Mouse (Mus musculus): ENCODE measurements at regions not wholly inside any gene's neighbourhood (a gene's known extent, or its start where the extent isn't known, plus 50 kb on each side); places are given as distances from the start of the nearest gene placed in this dataset.

- no peaks in the 10 kb centered on the region for H3K36me3 ChIP-seq (ENCODE audit: control insufficient read depth, insufficient read depth, low read length)
- no peak for TF ChIP-seq CTCF (conservative IDR thresholded peaks at IDR 0.05; ENCODE audit: insufficient read depth, insufficient read length, low read depth, low read length)
- TF ChIP-seq POLR2A (IDR thresholded peaks at IDR 0.05; ENCODE audit: low read depth, low read length), result no peak
- no peaks in the 10 kb centered on the region for H3K4me1 ChIP-seq (ENCODE audit: control insufficient read depth, insufficient read depth, low read length)
- no peak overlapping the region for H3K4me3 ChIP-seq (ENCODE audit: insufficient read depth, low read depth, low read length)
- 100% methylated on average over 1 of the region's 1 CpGs for WGBS
- no peaks in the 10 kb centered on the region for H3K27me3 ChIP-seq (replicated peaks; ENCODE audit: control insufficient read depth, insufficient read depth, low read length)
- DNase-seq, result no peak
- H3K27ac ChIP-seq (ENCODE audit: insufficient read depth, low read depth, low read length), result no peak overlapping the region
Measured at GRCm38 (mm10) chr8:25445968-25446367, 621.8 kb upstream of the Adam5 start.

GRCm38 (mm10) chr8:25445054-25445453 is 620.9 kb upstream of the Adam5 start:
- 0 out of 2 replicates have a peak, but pooled peaks cover 3% of the 10 kb centered on the region for H3K4me1 ChIP-seq (ENCODE audit: control insufficient read depth, insufficient read depth, low read length)
- H3K36me3 ChIP-seq (ENCODE audit: control insufficient read depth, insufficient read depth, low read length), result no peaks in the 10 kb centered on the region
- no peak for TF ChIP-seq CTCF (conservative IDR thresholded peaks at IDR 0.05; ENCODE audit: insufficient read depth, insufficient read length, low read depth, low read length)
- TF ChIP-seq POLR2A (IDR thresholded peaks at IDR 0.05; ENCODE audit: low read depth, low read length), result no peak
- 79% methylated on average over 5 of the region's 5 CpGs for WGBS
- H3K27ac ChIP-seq (ENCODE audit: insufficient read depth, low read depth, low read length), result no peak overlapping the region
- no peak for DNase-seq
- no peaks in the 10 kb centered on the region for H3K27me3 ChIP-seq (replicated peaks; ENCODE audit: control insufficient read depth, insufficient read depth, low read length)
- H3K4me3 ChIP-seq (ENCODE audit: insufficient read depth, low read depth, low read length), result no peak overlapping the region

- Histone ChIP-seq H3K4me1 (ENCODE audit: control insufficient read depth, insufficient read depth, low read length) (0 out of 2 replicates have a peak, but pooled peaks cover 3% of the 10 kb centered on the region), H3K36me3 (ENCODE audit: control insufficient read depth, insufficient read depth, low read length) (no peaks in the 10 kb centered on the region), H3K4me3 (ENCODE audit: insufficient read depth, low read depth, low read length) (no peak overlapping the region), H3K27ac (ENCODE audit: insufficient read depth, low read depth, low read length) (no peak overlapping the region), H3K27me3 (replicated peaks; ENCODE audit: control insufficient read depth, insufficient read depth, low read length) (no peaks in the 10 kb centered on the region)
- no peak for DNase-seq
- WGBS, result 71% methylated on average over 5 of the region's 5 CpGs
- no peak for TF ChIP-seq POLR2A (IDR thresholded peaks at IDR 0.05; ENCODE audit: low read depth, low read length)
- TF ChIP-seq CTCF (conservative IDR thresholded peaks at IDR 0.05; ENCODE audit: insufficient read depth, insufficient read length, low read depth, low read length), result no peak
Measured at GRCm38 (mm10) chr8:25443552-25443951, 619.4 kb upstream of the Adam5 start.

- H3K36me3 ChIP-seq (ENCODE audit: control insufficient read depth, insufficient read depth, low read length), result no peaks in the 10 kb centered on the region
- H3K27me3 ChIP-seq (replicated peaks; ENCODE audit: control insufficient read depth, insufficient read depth, low read length), result no peaks in the 10 kb centered on the region
- H3K27ac ChIP-seq (ENCODE audit: insufficient read depth, low read depth, low read length), result 0 out of 2 replicates have a peak overlapping the region, but pooled peaks have one; percentile 24
- DNase-seq, result peak; percentile 7
- TF ChIP-seq POLR2A (IDR thresholded peaks at IDR 0.05; ENCODE audit: low read depth, low read length) (no peak), CTCF (conservative IDR thresholded peaks at IDR 0.05; ENCODE audit: insufficient read depth, insufficient read length, low read depth, low read length) (no peak)
- no peak overlapping the region for H3K4me3 ChIP-seq (ENCODE audit: insufficient read depth, low read depth, low read length)
- WGBS, result 39% methylated on average over 6 of the region's 6 CpGs
- H3K4me1 ChIP-seq (ENCODE audit: control insufficient read depth, insufficient read depth, low read length), result 0 out of 2 replicates have a peak, but pooled peaks cover 3% of the 10 kb centered on the region
Measured at GRCm38 (mm10) chr8:25441057-25441441, 616.9 kb upstream of the Adam5 start.

- WGBS, result 5% methylated on average over 13 of the region's 13 CpGs
- Histone ChIP-seq H3K4me3 (ENCODE audit: insufficient read depth, low read depth, low read length) (peak overlapping the region; percentile 27), H3K27me3 (replicated peaks; ENCODE audit: control insufficient read depth, insufficient read depth, low read length) (no peaks in the 10 kb centered on the region), H3K4me1 (ENCODE audit: control insufficient read depth, insufficient read depth, low read length) (0 out of 2 replicates have a peak, but pooled peaks cover 3% of the 10 kb centered on the region), H3K36me3 (ENCODE audit: control insufficient read depth, insufficient read depth, low read length) (no peaks in the 10 kb centered on the region), H3K27ac (ENCODE audit: insufficient read depth, low read depth, low read length) (peak overlapping the region; percentile 90)
- TF ChIP-seq POLR2A (IDR thresholded peaks at IDR 0.05; ENCODE audit: low read depth, low read length), result no peak
- TF ChIP-seq CTCF (conservative IDR thresholded peaks at IDR 0.05; ENCODE audit: insufficient read depth, insufficient read length, low read depth, low read length), result no peak; the same call in 1 of the 2 replicates
- peak; percentile 83 for DNase-seq
Measured at GRCm38 (mm10) chr8:25440391-25441056, 616.4 kb upstream of the Adam5 start.

- WGBS, result 29% methylated on average over 12 of the region's 12 CpGs
- H3K4me1 ChIP-seq (ENCODE audit: control insufficient read depth, insufficient read depth, low read length), result 0 out of 2 replicates have a peak, but pooled peaks cover 3% of the 10 kb centered on the region
- peak overlapping the region; percentile 27; the same call in 1 of the 2 replicates for H3K4me3 ChIP-seq (ENCODE audit: insufficient read depth, low read depth, low read length)
- no peaks in the 10 kb centered on the region for H3K27me3 ChIP-seq (replicated peaks; ENCODE audit: control insufficient read depth, insufficient read depth, low read length)
- TF ChIP-seq POLR2A (IDR thresholded peaks at IDR 0.05; ENCODE audit: low read depth, low read length) (no peak), CTCF (conservative IDR thresholded peaks at IDR 0.05; ENCODE audit: insufficient read depth, insufficient read length, low read depth, low read length) (no peak)
- DNase-seq, result peak; percentile 79
- no peaks in the 10 kb centered on the region for H3K36me3 ChIP-seq (ENCODE audit: control insufficient read depth, insufficient read depth, low read length)
- H3K27ac ChIP-seq (ENCODE audit: insufficient read depth, low read depth, low read length), result peak overlapping the region; percentile 90
Measured at GRCm38 (mm10) chr8:25439971-25440370, 615.8 kb upstream of the Adam5 start.

GRCm38 (mm10) chr8:25438021-25438620 is 614.0 kb upstream of the Adam5 start:
- WGBS, result 89% methylated on average over 9 of the region's 9 CpGs
- Histone ChIP-seq H3K36me3 (ENCODE audit: control insufficient read depth, insufficient read depth, low read length) (no peaks in the 10 kb centered on the region), H3K4me1 (ENCODE audit: control insufficient read depth, insufficient read depth, low read length) (0 out of 2 replicates have a peak, but pooled peaks cover 3% of the 10 kb centered on the region), H3K27ac (ENCODE audit: insufficient read depth, low read depth, low read length) (no peak overlapping the region), H3K4me3 (ENCODE audit: insufficient read depth, low read depth, low read length) (no peak overlapping the region), H3K27me3 (replicated peaks; ENCODE audit: control insufficient read depth, insufficient read depth, low read length) (no peaks in the 10 kb centered on the region)
- DNase-seq, result no peak
- TF ChIP-seq CTCF (conservative IDR thresholded peaks at IDR 0.05; ENCODE audit: insufficient read depth, insufficient read length, low read depth, low read length) (no peak), POLR2A (IDR thresholded peaks at IDR 0.05; ENCODE audit: low read depth, low read length) (no peak)

Data from kidney, adult 2 months (tissue).